Mouse (Mus musculus) heart, adult 2 months (tissue): Measurements from ENCODE around the gene D430041D05Rik. TPM values are rescaled to one million over a fixed set of nuclear protein-coding genes. Genes with fewer than 3 reads are reported as not detected.

Experiments
- DNase-seq, 2 experiments: peaks; one replicate each; pipeline ENCODE4 v3.0.0; 2021
- H3K27ac ChIP-seq: fragments of 200-600 bp; 2 replicates; pipeline ENCODE4 v1.8.1; 2022
- H3K27me3 ChIP-seq: fragments of 200-500 bp; 2 replicates; pipeline ENCODE4 v1.6.1; 2012; ENCODE audit warnings: mild to moderate bottlenecking, low read length, inconsistent platforms, mixed read lengths; ENCODE audit not compliant: control insufficient read depth, insufficient read depth
- H3K36me3 ChIP-seq: fragments of 200-500 bp; 2 replicates; pipeline ENCODE4 v1.6.1; 2012; ENCODE audit warnings: low read length, inconsistent platforms; ENCODE audit not compliant: control insufficient read depth, insufficient read depth
- H3K4me1 ChIP-seq: fragments of 200-500 bp; 2 replicates; pipeline ENCODE4 v1.6.1; 2011; ENCODE audit warnings: low read length; ENCODE audit not compliant: control insufficient read depth, insufficient read depth
- H3K4me3 ChIP-seq: fragments of 200-600 bp; 2 replicates; pipeline ENCODE4 v1.8.1; 2022
- H3K79me2 ChIP-seq: fragments of 200-500 bp; replicated peaks from 2 replicates; pipeline ENCODE4 v1.6.1; 2012; ENCODE audit warnings: mild to moderate bottlenecking, inconsistent platforms, low read length, moderate library complexity, mixed read lengths; ENCODE audit not compliant: control insufficient read depth, insufficient read depth
- H3K9ac ChIP-seq: fragments of 200-500 bp; 2 replicates; pipeline ENCODE4 v1.6.1; 2012; ENCODE audit warnings: low read depth, mild to moderate bottlenecking, control low read depth, inconsistent platforms, low read length, mixed read lengths
- CTCF ChIP-seq: fragments of 200-600 bp; IDR thresholded peaks from 2 replicates; pipeline ENCODE4 v1.8.1; 2022; ENCODE audit warnings: antibody characterized with exemption, mild to moderate bottlenecking, moderate library complexity
- EP300 ChIP-seq: fragments of 200-500 bp; IDR thresholded peaks from 2 replicates; pipeline ENCODE4 v1.6.1; 2011; ENCODE audit warnings: low read depth, low read length, control low read depth; ENCODE audit not compliant: insufficient read depth
- POLR2A ChIP-seq: fragments of 200-500 bp; IDR thresholded peaks from 2 replicates; pipeline ENCODE4 v1.6.1; 2011; ENCODE audit warnings: mild to moderate bottlenecking, low read depth, low read length, control low read depth; ENCODE audit not compliant: insufficient read depth
- WGBS: fragments of 180-500 bp; shearing (Covaris S2); methylation state at CpG from one replicate; pipeline ENCODE4 v1.1.7; 2018; 5-methylcytosine and 5-hydroxymethylcytosine counted together
- intact Hi-C: fragments of 180-260 bp; cut with DNase I; formaldehyde crosslinking; loops from one replicate; pipeline ENCODE4 v1.15.1; 2025
- polyA plus RNA-seq: library from polyadenylated mRNA; depleted of rRNA; stranded (reverse); fragments of >200 nt; gene quantifications from 2 replicates; pipeline ENCODE4 v1.2.3, GENCODE M21; 2012
- total RNA-seq, 2 experiments: library from RNA; stranded (reverse); gene quantifications; 2 replicates each; pipeline ENCODE4 v1.2.3; 2021

The D430041D05Rik gene
- total and polyA plus RNA-seq, 3 experiments = 0.02 to 0.08 (median 0.05) TPM

- Histone ChIP-seq H3K9ac (no peak overlapping the region), H3K79me2 (no peaks in the 10 kb centered on the region), H3K27ac (no peak overlapping the region), H3K36me3 (no peaks in the 10 kb centered on the region), H3K4me1 (no peaks in the 10 kb centered on the region), H3K27me3 (no peaks in the 10 kb centered on the region), H3K4me3 (no peak overlapping the region)
- intact Hi-C loops = no loop called here
- no peak for TF ChIP-seq EP300
- TF ChIP-seq POLR2A = no peak
- TF ChIP-seq CTCF = no peak
- 47% methylated on average over 4 of the region's 4 CpGs for WGBS
- no peak for DNase-seq
Observed at GRCm38 (mm10) chr2:104153345-104153744, 257.5 kb downstream of the D430041D05Rik start.

GRCm38 (mm10) chr2:104150608-104151397 lies 260.0 kb downstream of the D430041D05Rik start:
- Histone ChIP-seq H3K4me1 (no peaks in the 10 kb centered on the region), H3K36me3 (no peaks in the 10 kb centered on the region), H3K9ac (no peak overlapping the region), H3K27ac (no peak overlapping the region), H3K4me3 (no peak overlapping the region), H3K27me3 (no peaks in the 10 kb centered on the region), H3K79me2 (no peaks in the 10 kb centered on the region)
- no peak for DNase-seq
- intact Hi-C loops = no loop called here
- TF ChIP-seq POLR2A (no peak), EP300 (no peak), CTCF (no peak)
- WGBS = 60% methylated on average over 6 of the region's 6 CpGs

GRCm38 (mm10) chr2:104147910-104148561 lies 262.8 kb downstream of the D430041D05Rik start:
- intact Hi-C loops = no loop called here
- no peaks in the 10 kb centered on the region for H3K4me1 ChIP-seq
- DNase-seq = no peak
- no peak overlapping the region for H3K4me3 ChIP-seq
- no peaks in the 10 kb centered on the region for H3K79me2 ChIP-seq
- WGBS = 48% methylated on average over 4 of the region's 4 CpGs
- no peaks in the 10 kb centered on the region for H3K36me3 ChIP-seq
- H3K27ac ChIP-seq = no peak overlapping the region
- no peak overlapping the region for H3K9ac ChIP-seq
- no peaks in the 10 kb centered on the region for H3K27me3 ChIP-seq
- TF ChIP-seq CTCF (no peak), EP300 (no peak), POLR2A (no peak)

- no peak overlapping the region for H3K4me3 ChIP-seq
- DNase-seq = no peak
- H3K79me2 ChIP-seq = no peaks in the 10 kb centered on the region
- 53% methylated on average over 1 of the region's 1 CpGs for WGBS
- H3K9ac ChIP-seq = no peak overlapping the region
- no peaks in the 10 kb centered on the region for H3K36me3 ChIP-seq
- H3K4me1 ChIP-seq = no peaks in the 10 kb centered on the region
- H3K27ac ChIP-seq = no peak overlapping the region
- TF ChIP-seq CTCF (0 out of 2 replicates have a peak, but pooled peaks have one; percentile 5), EP300 (no peak), POLR2A (no peak)
- no peaks in the 10 kb centered on the region for H3K27me3 ChIP-seq
- intact Hi-C loops = no loop called here
Observed at GRCm38 (mm10) chr2:104145983-104146382, 264.8 kb downstream of the D430041D05Rik start.

- Histone ChIP-seq H3K4me3 (no peak overlapping the region), H3K27me3 (no peaks in the 10 kb centered on the region), H3K27ac (no peak overlapping the region), H3K79me2 (no peaks in the 10 kb centered on the region), H3K4me1 (no peaks in the 10 kb centered on the region), H3K9ac (no peak overlapping the region), H3K36me3 (no peaks in the 10 kb centered on the region)
- TF ChIP-seq POLR2A (no peak), CTCF (no peak), EP300 (no peak)
- intact Hi-C loops = no loop called here
- no peak for DNase-seq
- WGBS = 88% methylated on average over 12 of the region's 12 CpGs
Observed at GRCm38 (mm10) chr2:104144004-104144403, 266.8 kb downstream of the D430041D05Rik start.

- no peaks in the 10 kb centered on the region for H3K79me2 ChIP-seq
- 80% methylated on average over 8 of the region's 8 CpGs for WGBS
- no peak overlapping the region for H3K27ac ChIP-seq
- no peaks in the 10 kb centered on the region for H3K4me1 ChIP-seq
- no peak for TF ChIP-seq CTCF
- TF ChIP-seq POLR2A = no peak
- TF ChIP-seq EP300 = no peak
- H3K9ac ChIP-seq = no peak overlapping the region
- no peaks in the 10 kb centered on the region for H3K36me3 ChIP-seq
- DNase-seq = no peak
- intact Hi-C loops = no loop called here
- H3K27me3 ChIP-seq = no peaks in the 10 kb centered on the region
- H3K4me3 ChIP-seq = no peak overlapping the region
Observed at GRCm38 (mm10) chr2:104142140-104142539, 268.7 kb downstream of the D430041D05Rik start.
